Comparison of ENCODE assay signal across 25 mouse cellular contexts in the genomic region with DNA sequence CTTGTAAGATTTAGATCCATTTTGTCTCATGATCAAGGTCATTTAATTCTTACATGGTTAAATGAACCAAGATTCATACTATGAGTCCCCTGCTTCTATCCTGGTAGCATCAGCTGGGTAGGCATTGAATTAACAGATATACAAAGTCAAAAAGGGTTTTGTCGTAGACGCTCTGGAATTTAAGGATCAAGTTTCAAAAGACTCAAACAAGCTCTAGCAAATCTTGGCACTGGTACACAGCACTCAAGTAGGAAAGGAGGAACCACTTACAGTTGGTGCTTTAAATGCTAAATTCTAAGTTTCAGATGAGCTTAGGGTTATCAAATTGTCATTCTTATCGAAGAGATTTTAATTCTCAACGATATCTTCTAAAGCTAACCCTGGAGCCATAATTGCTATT. TPM values are rescaled to one million over a fixed set of nuclear protein-coding genes. Genes with fewer than 3 reads are reported as not detected.
"Had no signal": no experiment of that assay in that cellular context is flagged by ENCODE, and none has a peak within 500 bp of the region (broad histone marks: within the 10 kb centered on the region; RNA-seq: fewer than 3 reads in every experiment).

No protein-coding gene starts in this region.

- H3K27ac ChIP-seq: intestine, embryonic 15.5 days; kidney, embryonic 15.5 days; left cerebral cortex, adult 2 months; limb, embryonic 13.5 days; liver, embryonic 13.5 days; midbrain, embryonic 10.5 days; midbrain, embryonic 13.5 days; neural tube, embryonic 13.5 days; stomach, embryonic 15.5 days had no signal

- H3K4me2 ChIP-seq: intestine, embryonic 15.5 days; kidney, embryonic 15.5 days; limb, embryonic 13.5 days; liver, embryonic 13.5 days; midbrain, embryonic 13.5 days; neural tube, embryonic 13.5 days; stomach, embryonic 15.5 days had no signal

- H3K9me3 ChIP-seq: intestine, embryonic 15.5 days; kidney, embryonic 15.5 days; limb, embryonic 13.5 days; liver, embryonic 13.5 days; megakaryocyte, embryonic 14.5 days; midbrain, embryonic 10.5 days; midbrain, embryonic 13.5 days; neural tube, embryonic 13.5 days; stomach, embryonic 15.5 days had no signal

- ATAC-seq: intestine, embryonic 15.5 days; midbrain, embryonic 13.5 days; midbrain, embryonic 16.5 days had no signal

- DNase-seq: kidney, adult 11 months; kidney, adult 8-10 months; kidney, postnatal 10 days; kidney, postnatal 36 days; layer of hippocampus, postnatal 36 days; left cerebral cortex, postnatal 4 days; liver, embryonic 13.5 days; lung, adult 2 months; retina, postnatal 1 day; right cerebral cortex, postnatal 25 days; spleen, adult 18-20 months; thymus, postnatal 25 days had no signal

- H3K36me3 ChIP-seq: intestine, embryonic 15.5 days; kidney, embryonic 15.5 days; limb, embryonic 13.5 days; liver, embryonic 13.5 days; midbrain, embryonic 10.5 days; midbrain, embryonic 13.5 days; neural tube, embryonic 13.5 days; stomach, embryonic 15.5 days had no signal

- H3K27me3 ChIP-seq: intestine, embryonic 15.5 days; kidney, embryonic 15.5 days; limb, embryonic 13.5 days; liver, embryonic 13.5 days; megakaryocyte, embryonic 14.5 days; midbrain, embryonic 13.5 days; neural tube, embryonic 13.5 days; stomach, embryonic 15.5 days had no signal

- H3K4me1 ChIP-seq: intestine, embryonic 15.5 days; kidney, embryonic 15.5 days; limb, embryonic 13.5 days; liver, embryonic 13.5 days; megakaryocyte, embryonic 14.5 days; midbrain, embryonic 10.5 days; midbrain, embryonic 13.5 days; neural tube, embryonic 13.5 days; stomach, embryonic 15.5 days had no signal

- H3K4me3 ChIP-seq: intestine, embryonic 15.5 days; kidney, embryonic 15.5 days; left cerebral cortex, adult 2 months; limb, embryonic 13.5 days; liver, embryonic 13.5 days; megakaryocyte, embryonic 14.5 days; midbrain, embryonic 10.5 days; midbrain, embryonic 13.5 days; myocyte; neural tube, embryonic 13.5 days; stomach, embryonic 15.5 days had no signal

- H3K9ac ChIP-seq: intestine, embryonic 15.5 days; kidney, embryonic 15.5 days; limb, embryonic 13.5 days; liver, embryonic 13.5 days; midbrain, embryonic 13.5 days; neural tube, embryonic 13.5 days; stomach, embryonic 15.5 days had no signal

RNA-seq across cellular contexts. Expression of a gene that starts 30.9 kb away (rescaled TPM):
- total RNA-seq: monocyte, adult 5-6 weeks; neutrophil, adult 5-6 weeks had no signal
